Mouse (Mus musculus) liver, embryonic 14.5 days (tissue): ENCODE results near the gene Prkar2b. TPM values are rescaled to one million over a fixed set of nuclear protein-coding genes. Genes with fewer than 3 reads are reported as not detected.

ENCODE experiments used
- ATAC-seq: fragments of 200-750 bp; cut with Nextera tagmentation; 2 replicates; pipeline ENCODE4 v1.8.0; 2017; ENCODE audit warnings: moderate number of reproducible peaks, mild to moderate bottlenecking, moderate library complexity; ENCODE audit not compliant: insufficient read depth
- DNase-seq, 3 experiments: peaks; one replicate each; pipeline ENCODE4 v3.0.0-alpha.2; 2012 to 2013; ENCODE audit warnings: low read depth in 3 of 3, low spot score in 3 of 3
- H3K27ac ChIP-seq: fragments of 300-500 bp; sonication (generic); 2 replicates; pipeline ENCODE4 v1.5.1; 2014; ENCODE audit warnings: moderate library complexity, mild to moderate bottlenecking, control low read depth, inconsistent platforms
- H3K27me3 ChIP-seq: fragments of 300-500 bp; sonication (generic); 2 replicates; pipeline ENCODE4 v1.6.1; 2014; ENCODE audit warnings: mild to moderate bottlenecking, low read length, moderate library complexity; ENCODE audit not compliant: control insufficient read depth, insufficient read depth
- H3K36me3 ChIP-seq: fragments of 300-500 bp; sonication (generic); replicated peaks from 2 replicates; pipeline ENCODE4 v1.6.1; 2014; ENCODE audit warnings: low read depth; ENCODE audit not compliant: control insufficient read depth, insufficient read depth
- H3K4me1 ChIP-seq, 2 experiments: fragments of 200-500 bp in 1 of 2; fragments of 300-500 bp in 1 of 2; sonication (generic) in 1 of 2; replicated peaks; 2 replicates each; pipeline ENCODE4 v1.6.1; 2012 to 2014; ENCODE audit warnings: antibody characterized with exemption in 1 of 2, inconsistent platforms in 1 of 2, low read length in 1 of 2; ENCODE audit not compliant: control insufficient read depth in 2 of 2, insufficient read depth in 2 of 2
- H3K4me2 ChIP-seq: fragments of 300-500 bp; sonication (generic); 2 replicates; pipeline ENCODE4 v1.6.1; 2014; ENCODE audit warnings: low read depth, mild to moderate bottlenecking, control low read depth, moderate library complexity
- H3K4me3 ChIP-seq, 2 experiments: fragments of 200-500 bp in 1 of 2; fragments of 300-500 bp in 1 of 2; sonication (generic) in 1 of 2; 2 replicates each; pipeline ENCODE4 v1.5.1; 2012 to 2014; ENCODE audit warnings: low read depth in 2 of 2, low read length in 2 of 2, mild to moderate bottlenecking in 2 of 2, control low read depth in 1 of 2, inconsistent platforms in 1 of 2, moderate library complexity in 1 of 2; ENCODE audit not compliant: insufficient read depth in 1 of 2
- H3K9ac ChIP-seq: fragments of 300-500 bp; sonication (generic); replicated peaks from 2 replicates; pipeline ENCODE4 v1.6.1; 2014; ENCODE audit warnings: mild to moderate bottlenecking, control low read depth, moderate library complexity
- H3K9me3 ChIP-seq: fragments of 300-500 bp; sonication (generic); 2 replicates; pipeline ENCODE4 v1.6.1; 2016; ENCODE audit warnings: low read length, mixed read lengths; ENCODE audit not compliant: control insufficient read depth
- CTCF ChIP-seq: IDR thresholded peaks from 2 replicates; pipeline ENCODE4 v1.5.1; 2016; ENCODE audit warnings: antibody characterized with exemption, low read depth, control low read depth
- EP300 ChIP-seq: IDR thresholded peaks from 2 replicates; pipeline ENCODE4 v1.6.1; 2016; ENCODE audit warnings: antibody characterized with exemption, low read depth
- WGBS: fragments of 180-500 bp; shearing (Covaris S2); extraction: QIAGEN DNeasy Blood & Tissue Kit; methylation state at CpG from one replicate; pipeline ENCODE4 v1.1.7; 2014; ENCODE audit not compliant: insufficient replicate concordance; 5-methylcytosine and 5-hydroxymethylcytosine counted together
- polyA plus RNA-seq, 2 experiments: library from polyadenylated mRNA; depleted of rRNA in 1 of 2; stranded (reverse) in 1 of 2; unstranded in 1 of 2; fragments of >200 nt; fragmentation: Nextera tagmentation in 1 of 2; extraction: Ambion mirVana in 1 of 2; gene quantifications; 2 replicates each; pipeline versions ENCODE4 v1.2.1 to v1.2.3; 2012 to 2014

Gene Prkar2b
- polyA plus RNA-seq, 2 experiments: 41.3 to 89.6 TPM

GRCm38 (mm10) chr12:31966405-31966804 lies 94.7 kb downstream of the Prkar2b start:
- Histone ChIP-seq H3K9ac (peak overlapping the region; percentile 49), H3K4me1 (peaks cover 19 to 21% of the 10 kb centered on the region in 2 experiments), H3K27ac (peak overlapping the region; percentile 85), H3K4me2 (peak overlapping the region; percentile 44), H3K9me3 (no peaks in the 10 kb centered on the region), H3K27me3 (no peaks in the 10 kb centered on the region), H3K36me3 (peaks cover 48% of the 10 kb centered on the region), H3K4me3 (no peak overlapping the region)
- 18% methylated on average over 4 of the region's 4 CpGs for WGBS
- DNase-seq (peak in 2 of 3 experiments; percentile 74 to 78), ATAC-seq (peak; percentile 88)
- TF ChIP-seq CTCF (no peak), EP300 (peak; percentile 94)

GRCm38 (mm10) chr12:31965517-31966212 lies 95.4 kb downstream of the Prkar2b start:
- Histone ChIP-seq H3K4me2 (peak overlapping the region; percentile 44), H3K27me3 (no peaks in the 10 kb centered on the region), H3K4me1 (peaks cover 19 to 21% of the 10 kb centered on the region in 2 experiments), H3K36me3 (peaks cover 48% of the 10 kb centered on the region), H3K27ac (peak overlapping the region; percentile 85), H3K9ac (peak overlapping the region; percentile 49; the same call in 1 of the 2 replicates), H3K9me3 (no peaks in the 10 kb centered on the region), H3K4me3 (no peak overlapping the region)
- no peak for TF ChIP-seq CTCF
- peak; percentile 70 for TF ChIP-seq EP300
- DNase-seq: peak in 1 of 3 experiments; percentile 50
- WGBS: 66% methylated on average over 12 of the region's 12 CpGs
- ATAC-seq: peak; percentile 73

GRCm38 (mm10) chr12:31964074-31964473 lies 97.0 kb downstream of the Prkar2b start:
- peaks cover 57% of the 10 kb centered on the region for H3K36me3 ChIP-seq
- TF ChIP-seq EP300 (no peak), CTCF (no peak)
- DNase-seq (no peak), ATAC-seq (no peak)
- no peak overlapping the region for H3K27ac ChIP-seq
- no peak overlapping the region for H3K9ac ChIP-seq
- peaks cover 19 to 21% of the 10 kb centered on the region in 2 experiments for H3K4me1 ChIP-seq
- 93% methylated on average over 6 of the region's 6 CpGs for WGBS
- no peak overlapping the region for H3K4me3 ChIP-seq
- no peak overlapping the region for H3K4me2 ChIP-seq
- no peaks in the 10 kb centered on the region for H3K27me3 ChIP-seq
- no peaks in the 10 kb centered on the region for H3K9me3 ChIP-seq

GRCm38 (mm10) chr12:31955843-31956242 lies 105.3 kb downstream of the Prkar2b start:
- H3K27me3 ChIP-seq: no peaks in the 10 kb centered on the region
- peaks cover 0 to 4% of the 10 kb centered on the region in 2 experiments; a peak in 1 of 4 replicates for H3K4me1 ChIP-seq
- TF ChIP-seq EP300: no peak
- TF ChIP-seq CTCF: no peak
- ATAC-seq (peak; percentile 43; the same call in 1 of the 2 replicates), DNase-seq (no peak)
- H3K36me3 ChIP-seq: peaks cover 24% of the 10 kb centered on the region
- H3K4me2 ChIP-seq: no peak overlapping the region
- H3K9ac ChIP-seq: no peak overlapping the region
- WGBS: 44% methylated on average over 4 of the region's 4 CpGs
- H3K27ac ChIP-seq: no peak overlapping the region
- no peak overlapping the region for H3K4me3 ChIP-seq
- no peaks in the 10 kb centered on the region for H3K9me3 ChIP-seq

GRCm38 (mm10) chr12:31950659-31951031 lies 110.5 kb downstream of the Prkar2b start:
- H3K4me3 ChIP-seq: peak overlapping the region; percentile 56 to 79
- DNase-seq: no peak
- no peak for TF ChIP-seq CTCF
- no peak for TF ChIP-seq EP300

More at GRCm38 (mm10) chr12:31950659-31951031, 110.5 kb downstream of the Prkar2b start:
- H3K9ac ChIP-seq: peak overlapping the region; percentile 61
- ATAC-seq: no peak
- H3K27ac ChIP-seq: peak overlapping the region; percentile 49
- H3K4me2 ChIP-seq: peak overlapping the region; percentile 89
- H3K36me3 ChIP-seq: no peaks in the 10 kb centered on the region
- no peaks in the 10 kb centered on the region for H3K27me3 ChIP-seq
- 12% methylated on average over 9 of the region's 9 CpGs for WGBS
- H3K9me3 ChIP-seq: no peaks in the 10 kb centered on the region
- peaks cover 10% of the 10 kb centered on the region in 2 experiments for H3K4me1 ChIP-seq
